Mouse (Mus musculus): Measurements from ENCODE around the gene Orc4. TPM values are rescaled to one million over a fixed set of nuclear protein-coding genes. Genes with fewer than 3 reads are reported as not detected.
"Not testable (repeated sequence)": the region's sequence is repeated elsewhere in the genome, so short reads cannot be mapped to it uniquely, and the experiment has no call there.

The Orc4 gene
- total and polyA plus RNA-seq, 2 experiments, result 3.9 to 26.6 TPM

DNA sequence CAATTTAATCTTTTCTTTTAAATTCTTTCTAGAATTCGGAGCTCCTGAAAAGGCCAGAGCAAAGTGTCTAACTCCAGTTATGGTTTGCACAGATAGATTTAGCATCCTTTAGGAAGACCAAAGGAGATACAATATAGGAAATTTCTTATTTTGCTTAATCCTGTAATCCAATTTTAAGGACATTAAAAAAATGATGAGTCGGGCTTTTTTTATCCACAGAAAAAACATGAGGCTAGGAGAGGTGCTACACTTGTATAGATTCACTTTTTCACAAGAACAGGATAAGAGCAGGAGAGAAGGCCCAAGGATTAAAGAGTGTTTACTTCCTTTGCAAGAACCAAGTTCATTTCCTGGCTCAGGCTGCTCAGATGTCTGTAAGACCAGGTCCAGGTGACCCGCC, 54.9 kb downstream of the Orc4 start:
- Histone ChIP-seq H3K4me1 (ENCODE audit: control insufficient read depth, insufficient read depth, low read length) (no peaks in the 10 kb centered on the region), H3K36me3 (ENCODE audit: control insufficient read depth, insufficient read depth, low read length) (peaks cover 32% of the 10 kb centered on the region), H3K27ac (replicated peaks; ENCODE audit: insufficient read depth, low read depth, low read length) (no peak overlapping the region), H3K4me3 (ENCODE audit: insufficient read depth, low read depth, low read length) (no peak overlapping the region), H3K9ac (ENCODE audit: low read depth, low read length) (no peak overlapping the region), H3K27me3 (ENCODE audit: control insufficient read depth, insufficient read depth, low read length) (no peaks in the 10 kb centered on the region), H3K79me2 (ENCODE audit: control insufficient read depth, insufficient read depth, low read length) (no peaks in the 10 kb centered on the region)
- DNase-seq (ENCODE audit: extremely low read depth, low read depth, low spot score), result no peak
- TF ChIP-seq POLR2A (IDR thresholded peaks at IDR 0.05; ENCODE audit: extremely low read depth, insufficient read depth, low read length), result no peak
- TF ChIP-seq CTCF (IDR thresholded peaks at IDR 0.05; ENCODE audit: low read depth, low read length), result no peak
- WGBS, result 95% methylated on average over 3 of the region's 3 CpGs

DNA sequence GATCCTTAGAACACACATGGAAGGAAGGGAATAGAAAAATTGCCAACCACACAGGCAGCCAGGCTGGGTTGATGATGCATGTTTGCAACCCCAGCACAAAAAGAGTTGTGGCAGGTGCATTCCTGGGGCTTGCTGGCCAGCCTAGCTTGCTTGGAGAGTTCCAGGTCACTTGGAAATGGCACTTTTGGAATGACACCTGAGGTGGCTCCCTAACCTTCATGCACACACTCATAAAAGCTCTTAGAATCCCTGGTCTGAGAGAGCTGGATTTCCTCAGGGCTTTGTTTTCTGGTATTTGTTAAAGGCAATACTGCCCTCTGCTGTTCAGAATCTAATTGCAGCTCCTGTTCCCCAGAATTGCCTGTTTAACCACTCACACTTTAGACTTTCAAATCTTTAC, 64.1 kb downstream of the Orc4 start:
- Histone ChIP-seq H3K27ac (replicated peaks; ENCODE audit: insufficient read depth, low read depth, low read length) (no peak overlapping the region), H3K79me2 (ENCODE audit: control insufficient read depth, insufficient read depth, low read length) (no peaks in the 10 kb centered on the region; the same call in 1 of the 2 replicates), H3K9ac (ENCODE audit: low read depth, low read length) (no peak overlapping the region), H3K4me3 (ENCODE audit: insufficient read depth, low read depth, low read length) (no peak overlapping the region), H3K36me3 (ENCODE audit: control insufficient read depth, insufficient read depth, low read length) (peaks cover 3% of the 10 kb centered on the region; the same call in 1 of the 2 replicates), H3K4me1 (ENCODE audit: control insufficient read depth, insufficient read depth, low read length) (no peaks in the 10 kb centered on the region), H3K27me3 (ENCODE audit: control insufficient read depth, insufficient read depth, low read length) (no peaks in the 10 kb centered on the region)
- TF ChIP-seq CTCF (IDR thresholded peaks at IDR 0.05; ENCODE audit: low read depth, low read length) (peak; percentile 33), POLR2A (IDR thresholded peaks at IDR 0.05; ENCODE audit: extremely low read depth, insufficient read depth, low read length) (no peak)
- peak; percentile 68 for DNase-seq (ENCODE audit: extremely low read depth, low read depth, low spot score)

DNA sequence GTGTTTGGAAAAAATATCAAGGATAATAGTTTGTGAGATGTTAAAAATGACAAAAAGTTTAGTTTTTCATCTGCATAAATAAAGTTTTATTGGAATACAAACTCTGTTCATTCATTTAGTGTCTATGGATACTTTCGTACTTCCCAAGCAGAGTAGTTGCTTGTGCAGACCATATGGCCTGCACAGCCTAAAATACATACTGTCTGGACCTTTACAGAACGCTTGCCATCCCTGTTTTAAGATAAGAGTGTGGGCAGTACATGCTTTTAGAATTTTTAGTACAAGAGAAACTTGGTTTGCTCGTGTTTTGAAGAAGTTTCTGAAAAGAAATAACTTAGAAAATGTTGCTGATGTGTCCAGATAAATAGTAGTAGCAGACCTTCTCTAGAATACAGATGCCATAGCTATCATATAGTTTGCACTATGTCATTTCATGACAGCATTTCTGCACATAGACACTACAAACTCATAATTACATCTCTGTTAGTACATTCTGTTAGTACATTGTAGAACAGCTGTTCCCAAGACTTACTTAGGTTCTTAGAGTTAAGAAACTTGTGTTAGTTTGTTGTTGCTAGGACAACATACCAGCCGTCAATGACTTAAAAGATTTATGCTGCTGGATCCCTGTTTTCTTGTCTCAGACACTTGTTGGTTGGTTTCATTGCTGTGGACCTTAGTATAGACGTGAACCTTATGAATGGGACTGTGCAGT, 81.7 kb downstream of the Orc4 start:
- no peak for DNase-seq (ENCODE audit: extremely low read depth, low read depth, low spot score)
- TF ChIP-seq CTCF (IDR thresholded peaks at IDR 0.05; ENCODE audit: low read depth, low read length) (no peak), POLR2A (IDR thresholded peaks at IDR 0.05; ENCODE audit: extremely low read depth, insufficient read depth, low read length) (no peak)
- H3K27ac ChIP-seq (replicated peaks; ENCODE audit: insufficient read depth, low read depth, low read length), result no peak overlapping the region
- H3K36me3 ChIP-seq (ENCODE audit: control insufficient read depth, insufficient read depth, low read length), result peaks cover 3% of the 10 kb centered on the region; the same call in 1 of the 2 replicates
- H3K4me1 ChIP-seq (ENCODE audit: control insufficient read depth, insufficient read depth, low read length), result peaks cover 2% of the 10 kb centered on the region; the same call in 1 of the 2 replicates
- H3K9ac ChIP-seq (ENCODE audit: low read depth, low read length), result no peak overlapping the region
- peaks cover 5% of the 10 kb centered on the region for H3K79me2 ChIP-seq (ENCODE audit: control insufficient read depth, insufficient read depth, low read length)
- no peaks in the 10 kb centered on the region for H3K27me3 ChIP-seq (ENCODE audit: control insufficient read depth, insufficient read depth, low read length)
- H3K4me3 ChIP-seq (ENCODE audit: insufficient read depth, low read depth, low read length), result no peak overlapping the region
- WGBS, result 88% methylated on average over 5 of the region's 5 CpGs

DNA sequence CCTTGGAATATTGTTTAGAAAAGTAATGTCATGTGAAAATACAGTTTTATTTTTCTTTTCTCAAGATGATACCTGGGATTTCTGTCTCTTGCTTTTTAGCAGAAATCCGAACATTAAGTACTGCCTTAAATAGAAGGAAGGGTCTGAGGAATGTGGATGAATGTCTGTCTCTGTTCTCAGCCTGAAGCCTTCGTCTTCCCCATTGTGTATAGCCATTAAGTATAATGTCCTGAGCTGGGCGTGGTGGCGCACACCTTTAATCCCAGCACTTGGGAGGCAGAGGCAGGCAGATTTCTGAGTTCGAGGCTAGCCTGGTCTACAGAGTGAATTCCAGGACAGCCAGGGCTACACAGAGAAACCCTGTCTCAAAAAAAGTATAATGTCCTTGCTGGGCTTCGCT, 84.5 kb downstream of the Orc4 start:
- not testable (repeated sequence) for H3K4me1 ChIP-seq (ENCODE audit: control insufficient read depth, insufficient read depth, low read length); H3K9ac ChIP-seq (ENCODE audit: low read depth, low read length); H3K4me3 ChIP-seq (ENCODE audit: insufficient read depth, low read depth, low read length); DNase-seq (ENCODE audit: extremely low read depth, low read depth, low spot score); H3K27me3 ChIP-seq (ENCODE audit: control insufficient read depth, insufficient read depth, low read length); H3K27ac ChIP-seq (replicated peaks; ENCODE audit: insufficient read depth, low read depth, low read length); H3K36me3 ChIP-seq (ENCODE audit: control insufficient read depth, insufficient read depth, low read length)
- peaks cover 10% of the 10 kb centered on the region for H3K79me2 ChIP-seq (ENCODE audit: control insufficient read depth, insufficient read depth, low read length)
- 97% methylated on average over 6 of the region's 6 CpGs for WGBS

Other genes starting within 250 kb of the Orc4 start
- 11.4 and 13.1 TPM in 2 replicates for gene Acvr2a, start 136.2 kb downstream of the Orc4 start, total RNA-seq (2014; rRNA removed)
- 3.2 and 3.4 TPM in 2 replicates for gene Acvr2a, start 136.2 kb downstream of the Orc4 start, polyA plus RNA-seq (2012; rRNA removed)
- 10.3 and 12.0 TPM in 2 replicates for gene Mbd5, start 769 bp downstream of the Orc4 start, total RNA-seq (2014; rRNA removed)
- 2.4 and 2.6 TPM in 2 replicates for gene Mbd5, start 769 bp downstream of the Orc4 start, polyA plus RNA-seq (2012; rRNA removed)